Mouse (Mus musculus): ENCODE results near the gene Cfap54. TPM values are rescaled to one million over a fixed set of nuclear protein-coding genes. Genes with fewer than 3 reads are reported as not detected.

Cfap54 gene
- 4.9 TPM for polyA plus RNA-seq (2014; fragmentation: Illumina TruSeq; extraction: RNeasy Lipid Tissue Mini Kit (QIAGEN cat#74804); ENCODE audit: low read depth, low replicate concordance)

DNA sequence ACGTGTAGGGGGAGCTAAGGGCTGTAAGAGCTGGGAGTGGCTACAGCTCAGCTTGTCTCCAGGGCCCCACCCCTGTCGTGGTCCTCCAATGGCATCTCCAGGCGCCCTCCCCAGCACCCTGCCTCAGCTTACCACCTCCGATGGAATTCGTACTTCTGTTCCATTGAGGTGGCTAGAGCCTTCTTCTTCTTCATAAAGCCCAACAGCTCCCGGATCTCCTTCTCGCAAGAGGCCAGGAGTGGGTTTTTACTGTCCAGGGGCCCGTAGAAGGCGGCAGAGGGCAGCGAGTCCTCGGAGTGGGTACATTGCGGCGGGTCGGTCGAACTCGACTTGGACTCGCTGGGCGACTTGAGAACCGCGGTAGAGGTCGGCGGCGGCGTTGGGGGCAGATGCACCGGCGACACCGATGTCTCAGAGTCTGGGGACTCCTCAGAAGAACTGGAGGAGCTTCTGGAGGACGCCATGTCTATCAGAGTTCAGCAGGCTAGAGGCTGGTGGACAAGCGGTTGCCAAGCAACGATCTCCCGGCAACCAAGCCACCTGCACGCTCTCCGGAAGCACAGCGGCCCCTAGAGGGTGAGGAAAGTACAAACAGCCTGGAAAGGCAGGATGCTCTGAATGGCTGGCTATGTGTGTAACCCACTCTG, at the start of gene Cfap54:
TSS of gene Cfap54 (minus strand) at position 486 of the 647 bp plus-strand sequence.

Other genes starting within 250 kb of the Cfap54 start
- gene Cdk17, start 79.3 kb upstream of the Cfap54 start, polyA plus RNA-seq (2014; fragmentation: Illumina TruSeq; extraction: RNeasy Lipid Tissue Mini Kit (QIAGEN cat#74804); ENCODE audit: low read depth, low replicate concordance): 13.6 TPM
- 18.2 TPM for gene Elk3, start 229.5 kb upstream of the Cfap54 start, polyA plus RNA-seq (2014; fragmentation: Illumina TruSeq; extraction: RNeasy Lipid Tissue Mini Kit (QIAGEN cat#74804); ENCODE audit: low read depth, low replicate concordance)